Mouse (Mus musculus): ENCODE data around the gene Map4k2.

Map4k2 gene

GRCm38 (mm10) chr19:6381238-6381637, 40.3 kb downstream of the Map4k2 start:
- DNase-seq, result no peak

DNA sequence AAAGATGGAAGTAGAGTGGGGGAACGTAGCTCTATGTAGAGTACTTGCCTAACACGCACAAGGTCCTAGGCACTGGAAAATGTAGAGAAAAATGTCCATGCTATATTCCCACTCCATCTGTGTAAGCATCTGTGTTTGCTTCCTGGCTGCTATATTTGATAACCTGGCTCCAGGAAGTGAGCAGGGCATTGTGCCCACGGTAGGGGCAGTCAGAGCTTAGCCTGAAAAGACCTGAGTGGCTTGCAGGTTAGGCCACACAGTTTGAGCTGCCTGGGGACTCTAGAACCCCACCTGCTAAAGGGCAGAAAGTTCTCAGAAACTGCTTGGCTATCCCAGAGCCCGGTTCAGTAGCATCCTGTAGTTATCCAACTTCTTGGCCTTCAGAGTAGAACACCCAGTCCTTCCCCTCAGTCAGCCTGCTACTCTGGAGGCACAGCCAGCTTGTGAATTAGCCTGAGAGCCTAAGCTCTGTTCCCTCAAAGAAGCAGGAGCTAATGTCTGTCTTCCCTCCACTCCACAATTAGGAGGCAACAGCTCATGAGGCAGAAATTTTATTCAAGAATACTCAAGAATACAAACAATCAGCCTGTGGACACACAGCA, 41.5 kb downstream of the Map4k2 start:
- no peak for DNase-seq

- no peak for DNase-seq
These were observed 42.5 kb downstream of the Map4k2 start for GRCm38 (mm10) chr19:6383470-6383869.

DNA sequence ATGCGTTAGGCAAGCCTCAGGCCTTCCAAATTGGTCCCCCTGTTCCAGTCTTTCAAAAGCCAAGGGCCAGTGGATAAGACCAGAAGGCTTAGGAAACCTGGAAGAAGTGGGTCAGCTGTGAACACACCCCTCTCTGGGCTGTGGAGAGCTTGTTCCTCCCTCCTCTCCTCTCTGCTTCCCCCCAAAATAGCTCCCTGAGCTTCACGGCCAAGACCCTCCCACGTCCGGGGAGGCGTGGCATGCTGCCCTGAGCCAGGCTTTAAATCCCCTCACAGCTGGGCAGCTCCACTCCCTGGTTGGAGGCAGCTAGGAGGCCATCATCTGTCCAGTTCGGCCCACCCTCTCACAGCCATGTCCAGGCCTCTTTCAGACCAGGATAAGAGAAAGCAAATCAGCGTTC, 43.2 kb downstream of the Map4k2 start, which contains the start of gene Pygm:
Gene Pygm, plus strand, starts transcription at position 272 of the 400 bp plus-strand sequence.
- DNase-seq, result no peak

DNA sequence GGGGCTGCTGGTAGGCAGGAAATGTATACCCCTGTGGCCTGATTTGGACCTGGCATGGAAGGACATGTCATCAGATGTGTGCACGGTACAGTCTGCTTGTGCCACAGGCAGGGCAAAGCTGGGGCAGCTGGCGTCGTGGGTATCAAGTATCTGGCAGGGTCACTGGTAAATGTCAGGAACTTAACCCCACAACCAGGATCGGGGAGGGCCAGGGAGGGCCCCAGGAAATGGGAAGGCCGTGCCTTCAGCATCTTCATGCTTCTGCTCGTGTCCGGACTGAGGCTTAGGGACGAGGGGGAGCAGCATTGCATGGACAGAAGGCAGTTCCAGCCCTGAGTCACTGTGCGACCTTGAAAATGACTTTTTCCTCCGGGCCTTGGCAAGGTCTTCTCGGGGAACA, 44.0 kb downstream of the Map4k2 start:
- no peak for DNase-seq

DNA sequence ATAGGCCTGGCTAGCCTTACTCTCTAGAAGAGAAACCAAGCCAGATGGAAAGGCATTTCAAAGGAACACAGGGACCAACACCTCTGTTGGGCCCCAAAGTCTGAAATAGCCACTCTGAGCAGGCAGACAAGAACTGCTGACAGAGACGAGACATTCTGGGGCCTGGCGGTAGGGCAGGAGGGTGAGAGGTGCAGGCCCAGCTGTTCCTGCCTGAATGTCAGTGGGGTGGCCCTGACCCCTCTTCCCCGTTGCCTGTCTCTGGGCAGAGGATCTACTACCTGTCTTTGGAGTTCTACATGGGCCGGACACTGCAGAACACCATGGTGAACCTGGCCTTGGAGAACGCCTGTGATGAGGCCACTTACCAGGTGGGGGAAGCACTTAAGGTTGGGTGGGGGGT, 44.5 kb downstream of the Map4k2 start:
- DNase-seq, result no peak

GRCm38 (mm10) chr19:6385821-6386220, 44.9 kb downstream of the Map4k2 start:
- DNase-seq, result no peak

- no peak for DNase-seq
These were observed 45.3 kb downstream of the Map4k2 start for GRCm38 (mm10) chr19:6386234-6386633.

DNA sequence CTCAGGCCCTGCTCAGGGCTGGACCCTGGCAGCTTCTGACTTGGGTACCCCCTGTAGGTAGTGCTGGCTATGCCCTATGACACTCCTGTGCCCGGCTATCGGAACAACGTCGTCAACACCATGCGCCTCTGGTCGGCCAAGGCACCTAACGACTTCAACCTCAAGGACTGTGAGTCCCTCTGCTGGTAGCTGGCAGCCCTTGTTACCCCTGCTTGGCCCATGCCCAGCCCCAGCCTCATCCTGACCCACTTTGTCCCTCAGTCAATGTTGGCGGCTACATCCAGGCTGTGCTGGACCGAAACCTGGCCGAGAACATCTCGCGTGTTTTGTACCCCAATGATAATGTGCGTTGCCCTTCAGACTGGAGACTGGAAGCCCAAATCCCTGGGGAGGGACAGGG, 47.1 kb downstream of the Map4k2 start:
- DNase-seq, result no peak

GRCm38 (mm10) chr19:6389803-6390202, 48.9 kb downstream of the Map4k2 start:
- DNase-seq, result peak; percentile 80

GRCm38 (mm10) chr19:6390251-6390650, 49.3 kb downstream of the Map4k2 start:
- DNase-seq, result no peak

DNA sequence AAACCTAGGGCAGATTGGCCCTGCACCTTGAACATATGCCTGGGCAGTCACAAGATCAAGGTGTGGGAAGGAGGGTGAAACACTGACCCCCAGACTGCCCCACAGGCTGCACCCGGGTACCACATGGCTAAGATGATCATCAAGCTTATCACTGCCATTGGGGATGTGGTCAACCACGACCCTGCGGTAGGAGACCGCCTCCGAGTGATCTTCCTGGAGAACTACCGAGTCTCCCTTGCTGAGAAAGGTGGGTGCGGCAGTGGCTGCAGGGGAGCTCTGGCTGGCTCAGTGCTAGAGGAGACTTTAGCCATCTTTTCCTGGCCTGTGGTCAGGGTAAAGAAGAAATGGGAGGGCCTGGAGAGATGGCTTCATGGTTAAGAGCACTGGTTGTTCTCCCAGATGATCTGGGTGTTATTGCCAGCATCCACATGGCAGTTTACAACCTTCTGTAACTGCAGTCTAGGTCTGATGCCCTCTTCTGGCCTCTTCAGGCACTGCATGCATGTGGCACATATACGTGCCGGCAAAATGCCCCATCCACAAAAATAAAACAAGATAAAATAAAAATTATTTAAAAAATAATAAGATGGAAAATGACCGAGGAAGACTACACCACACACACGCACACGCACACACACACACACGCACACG, 51.9 kb downstream of the Map4k2 start:
- peak; percentile 47 for DNase-seq

- DNase-seq, result no peak
These were observed 52.7 kb downstream of the Map4k2 start for GRCm38 (mm10) chr19:6393637-6394036.

DNA sequence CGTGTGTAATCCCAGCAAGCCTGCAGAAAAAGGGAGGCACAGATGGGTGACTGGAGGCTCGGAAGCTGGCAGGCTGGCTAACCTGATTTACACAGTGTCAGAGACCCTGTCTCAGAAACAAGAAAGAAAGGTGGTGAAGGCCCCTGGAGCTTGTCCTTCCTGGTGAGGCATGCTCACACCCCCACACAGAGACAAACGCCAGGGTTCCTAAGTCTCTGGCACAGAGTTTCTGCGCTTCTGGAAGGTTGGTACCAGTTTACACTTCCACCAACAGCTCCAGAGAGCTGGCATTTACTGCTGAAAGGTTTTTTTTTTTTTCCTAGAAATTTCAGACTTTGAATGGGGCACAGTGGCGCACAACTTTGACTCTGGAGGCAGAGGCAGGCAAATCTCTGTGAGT, 55.3 kb downstream of the Map4k2 start:
- DNase-seq, result no peak

DNA sequence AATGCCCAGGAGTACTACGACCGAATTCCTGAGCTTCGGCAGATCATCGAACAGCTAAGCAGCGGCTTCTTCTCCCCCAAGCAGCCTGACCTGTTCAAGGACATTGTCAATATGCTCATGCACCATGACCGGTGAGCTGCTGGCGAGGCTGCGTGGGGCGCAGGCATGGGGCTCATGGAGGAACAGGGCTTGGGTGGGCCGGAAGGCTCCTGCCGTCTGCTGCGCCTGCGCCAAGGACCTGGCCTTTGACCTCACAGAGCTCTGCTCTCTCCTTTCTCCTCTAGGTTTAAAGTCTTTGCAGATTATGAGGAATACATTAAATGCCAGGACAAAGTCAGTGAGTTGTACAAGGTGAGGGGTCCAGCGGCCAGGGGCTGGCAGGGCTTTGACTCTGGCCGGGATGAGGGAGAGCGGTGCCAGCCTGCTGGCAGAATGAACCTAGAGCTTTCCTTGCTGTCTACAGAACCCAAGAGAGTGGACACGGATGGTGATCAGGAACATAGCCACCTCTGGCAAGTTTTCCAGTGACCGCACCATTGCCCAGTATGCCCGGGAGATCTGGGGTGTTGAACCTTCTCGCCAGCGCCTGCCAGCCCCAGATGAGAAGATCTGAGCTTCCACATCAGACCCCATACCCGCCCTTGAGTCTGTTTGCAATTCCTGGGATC, 56.8 kb downstream of the Map4k2 start:
- DNase-seq, result peak; percentile 49

- peak; percentile 96 for DNase-seq
These were observed 57.7 kb downstream of the Map4k2 start for GRCm38 (mm10) chr19:6398447-6399284.

GRCm38 (mm10) chr19:6399285-6400095, 58.6 kb downstream of the Map4k2 start, which contains the start of gene Rasgrp2:
Gene Rasgrp2 (plus strand): TSS chr19:6399340.
- DNase-seq, result peak; percentile 98

DNA sequence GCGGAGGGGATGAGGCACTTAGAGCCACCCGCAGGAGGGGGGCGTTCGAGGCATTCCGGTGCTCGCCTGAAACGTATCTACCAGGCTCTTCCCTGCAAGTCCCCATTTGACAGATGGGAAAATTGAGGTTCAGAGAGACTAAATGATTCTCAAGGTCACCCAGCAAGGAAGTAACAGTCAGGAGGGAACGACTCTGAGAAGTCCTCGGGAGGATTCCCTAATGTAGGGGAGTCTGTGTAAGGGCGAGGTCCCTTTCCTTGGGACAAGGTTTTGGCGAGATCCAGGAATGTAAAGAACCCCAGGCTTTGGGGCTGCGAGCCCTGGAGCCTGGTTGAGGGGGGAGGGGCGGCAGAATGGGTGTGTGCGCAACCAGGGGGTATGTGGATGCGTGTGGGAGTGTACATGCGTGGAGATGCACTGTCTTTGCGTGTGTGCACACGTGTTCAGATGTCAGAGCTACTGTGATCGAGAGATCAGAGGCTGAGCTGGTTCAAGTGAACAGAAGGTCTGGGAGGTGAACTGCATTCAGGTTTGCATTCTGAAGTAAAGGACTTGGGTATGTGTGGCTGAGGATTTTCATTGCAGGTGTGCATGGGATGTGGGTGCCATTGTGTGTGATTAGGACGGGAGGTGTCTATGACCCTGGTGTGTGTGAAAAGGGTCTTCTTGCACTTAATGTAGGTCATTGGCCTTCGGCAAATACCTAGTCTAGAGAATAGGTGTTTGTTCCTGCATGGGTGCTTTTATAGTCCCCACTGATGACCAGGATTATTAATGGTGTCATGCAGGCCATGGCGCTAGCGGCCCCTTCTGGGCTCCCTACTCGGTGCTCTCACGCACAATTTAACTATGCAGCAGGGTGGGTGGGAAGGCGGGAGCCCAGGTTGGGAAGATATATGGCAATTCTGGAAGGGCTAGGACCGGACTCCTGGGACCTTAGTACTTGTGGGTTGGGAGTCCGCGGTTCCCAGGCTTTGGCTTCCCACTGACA, 59.5 kb downstream of the Map4k2 start:
- DNase-seq, result peak; percentile 75

DNA sequence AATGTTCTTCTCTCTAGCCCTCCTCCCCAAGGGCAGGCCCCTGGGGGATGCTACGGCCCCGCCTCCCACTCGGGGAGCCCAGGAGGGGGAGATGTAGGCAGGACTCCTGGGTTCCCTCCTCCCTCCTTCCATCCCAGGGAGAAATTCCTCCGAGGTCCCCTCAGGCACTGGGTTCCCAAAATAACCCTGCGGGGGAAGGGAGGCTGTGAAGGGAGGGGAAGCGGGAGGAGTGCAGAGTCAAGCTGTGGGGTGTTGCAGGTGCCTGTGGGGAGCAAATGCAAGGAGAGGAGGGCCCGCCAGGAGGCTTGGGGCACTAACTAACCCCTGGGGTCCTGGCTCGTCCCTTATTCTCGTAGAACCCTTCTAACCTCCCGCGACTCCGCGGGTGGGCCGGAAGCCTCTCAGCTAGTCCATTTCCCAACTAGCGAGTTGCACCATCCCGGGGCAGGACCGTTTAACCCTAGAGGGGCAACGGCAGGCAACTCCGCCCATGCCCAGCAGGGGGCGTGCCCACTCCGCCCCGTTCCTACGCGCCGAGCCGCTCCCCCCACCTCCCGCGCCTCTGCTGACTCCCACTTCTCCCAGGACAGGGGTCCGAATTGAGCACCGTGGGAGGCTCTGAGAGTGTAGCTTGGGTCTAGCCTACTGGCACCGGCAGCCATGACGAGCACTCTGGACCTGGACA, 60.3 kb downstream of the Map4k2 start:
- DNase-seq, result peak; percentile 92

- no peak for DNase-seq
These were observed 61.0 kb downstream of the Map4k2 start for GRCm38 (mm10) chr19:6401951-6402350.
